Mouse (Mus musculus) T-helper 1 cell (primary cell): ENCODE measurements around the gene Kcnh4.

Source experiments
- in situ Hi-C: fragments of 300-600 bp; cut with MboI, MseI; formaldehyde crosslinking; loops from one replicate; pipeline ENCODE4 v1.15.1; 2025; ENCODE audit warnings: high pct_unique_total_duplicates

Kcnh4 gene

GRCm38 (mm10) chr11:100766726-100767125 is 7.0 kb upstream of the Kcnh4 start:
- in situ Hi-C loops: no loop called here

- in situ Hi-C loops: no loop called here
Measured at GRCm38 (mm10) chr11:100762831-100763230, 3.1 kb upstream of the Kcnh4 start, which contains the start of gene Hcrt. Hcrt (minus strand) TSS chr11:100762931.

- in situ Hi-C loops: no loop called here
Measured at GRCm38 (mm10) chr11:100761547-100762045, 1.9 kb upstream of the Kcnh4 start.

- in situ Hi-C loops: no loop called here
Measured at GRCm38 (mm10) chr11:100758707-100759610, 783 bp downstream of the Kcnh4 start.

- in situ Hi-C loops: no loop called here
Measured at GRCm38 (mm10) chr11:100757566-100757965, 2.2 kb downstream of the Kcnh4 start.

GRCm38 (mm10) chr11:100756476-100756875 is 3.3 kb downstream of the Kcnh4 start:
- in situ Hi-C loops: no loop called here

- in situ Hi-C loops: no loop called here
Measured at GRCm38 (mm10) chr11:100754693-100755057, 5.1 kb downstream of the Kcnh4 start.

GRCm38 (mm10) chr11:100754021-100754692 is 5.6 kb downstream of the Kcnh4 start:
- in situ Hi-C loops: no loop called here

GRCm38 (mm10) chr11:100752294-100752693 is 7.4 kb downstream of the Kcnh4 start:
- in situ Hi-C loops: no loop called here

GRCm38 (mm10) chr11:100750127-100750526 is 9.6 kb downstream of the Kcnh4 start:
- in situ Hi-C loops: no loop called here

GRCm38 (mm10) chr11:100749469-100749868 is 10.3 kb downstream of the Kcnh4 start:
- in situ Hi-C loops: no loop called here

- in situ Hi-C loops: no loop called here
Measured at GRCm38 (mm10) chr11:100748620-100749019, 11.1 kb downstream of the Kcnh4 start.

GRCm38 (mm10) chr11:100747114-100747513 is 12.6 kb downstream of the Kcnh4 start:
- in situ Hi-C loops: no loop called here

GRCm38 (mm10) chr11:100746546-100746945 is 13.2 kb downstream of the Kcnh4 start:
- in situ Hi-C loops: no loop called here

GRCm38 (mm10) chr11:100745085-100745484 is 14.7 kb downstream of the Kcnh4 start:
- in situ Hi-C loops: no loop called here

GRCm38 (mm10) chr11:100741348-100741747 is 18.4 kb downstream of the Kcnh4 start:
- in situ Hi-C loops: no loop called here

- in situ Hi-C loops: no loop called here
Measured at GRCm38 (mm10) chr11:100738749-100739148, 21.0 kb downstream of the Kcnh4 start.

GRCm38 (mm10) chr11:100738066-100738604 is 21.6 kb downstream of the Kcnh4 start, which contains the start of gene Rab5c:
Rab5c (minus strand) TSS chr11:100738215.
- in situ Hi-C loops: no loop called here

- in situ Hi-C loops: no loop called here
Measured at GRCm38 (mm10) chr11:100737105-100737733, 22.5 kb downstream of the Kcnh4 start.

- in situ Hi-C loops: no loop called here
Measured at GRCm38 (mm10) chr11:100736746-100737080, 23.0 kb downstream of the Kcnh4 start.

GRCm38 (mm10) chr11:100735954-100736745 is 23.6 kb downstream of the Kcnh4 start:
- in situ Hi-C loops: no loop called here
